Mouse (Mus musculus) cerebellum, adult 8-10 months (tissue): ENCODE data around the gene Ankrd60.

Experiments used
- DNase-seq: peaks from one replicate; pipeline ENCODE4 v3.0.0; 2022

Gene Ankrd60

GRCm38 (mm10) chr2:173577669-173578557 lies at the start of gene Ankrd60:
Gene Ankrd60 (minus strand): TSS chr2:173578365.
- no peak for DNase-seq

DNA sequence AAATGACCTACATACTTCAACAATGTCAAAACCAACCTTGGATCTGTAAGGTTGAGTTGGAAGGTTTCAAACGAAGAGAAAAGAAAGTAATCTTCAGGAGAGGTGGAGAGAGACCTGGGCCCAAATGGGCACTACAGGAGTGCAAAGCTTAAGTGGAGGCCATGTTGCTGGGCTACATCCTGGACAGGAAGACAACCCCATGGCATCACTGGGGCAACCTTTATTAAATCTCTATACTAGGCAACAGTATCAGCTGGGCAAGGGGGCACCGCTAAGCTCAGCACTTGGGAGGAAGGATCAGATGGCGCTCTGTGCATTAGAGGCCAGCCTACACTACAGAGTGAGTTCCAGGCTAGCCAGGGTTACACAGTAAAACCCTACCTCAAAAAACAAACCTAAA lies 47.6 kb upstream of the Ankrd60 start:
- DNase-seq = no peak

DNA sequence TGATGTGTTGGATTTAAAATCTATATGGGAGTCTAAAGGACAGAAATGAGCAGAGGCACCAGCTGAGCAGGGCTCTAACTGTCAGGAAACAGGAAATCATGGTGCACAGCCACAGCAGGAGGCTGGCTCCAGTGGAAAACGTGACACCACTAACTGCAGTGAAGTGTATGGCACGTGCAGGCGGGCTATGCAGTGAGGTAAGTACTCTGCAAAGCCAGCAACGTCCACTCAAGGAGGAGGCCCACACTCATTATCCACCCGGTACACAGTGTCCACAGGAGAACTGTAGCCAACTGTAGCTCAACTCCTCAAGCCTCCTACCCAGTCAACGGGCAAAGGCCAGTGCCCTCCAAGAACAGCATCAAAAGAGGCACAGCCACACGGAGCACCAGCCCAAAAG lies 46.5 kb upstream of the Ankrd60 start:
- no peak for DNase-seq

- DNase-seq = no peak
Observed at GRCm38 (mm10) chr2:173622173-173622601, 44.0 kb upstream of the Ankrd60 start.

- DNase-seq = no peak
Observed at GRCm38 (mm10) chr2:173620645-173621044, 42.5 kb upstream of the Ankrd60 start.

GRCm38 (mm10) chr2:173619132-173619531 lies 41.0 kb upstream of the Ankrd60 start:
- DNase-seq = no peak

GRCm38 (mm10) chr2:173616156-173616555 lies 38.0 kb upstream of the Ankrd60 start:
- DNase-seq = no peak

DNA sequence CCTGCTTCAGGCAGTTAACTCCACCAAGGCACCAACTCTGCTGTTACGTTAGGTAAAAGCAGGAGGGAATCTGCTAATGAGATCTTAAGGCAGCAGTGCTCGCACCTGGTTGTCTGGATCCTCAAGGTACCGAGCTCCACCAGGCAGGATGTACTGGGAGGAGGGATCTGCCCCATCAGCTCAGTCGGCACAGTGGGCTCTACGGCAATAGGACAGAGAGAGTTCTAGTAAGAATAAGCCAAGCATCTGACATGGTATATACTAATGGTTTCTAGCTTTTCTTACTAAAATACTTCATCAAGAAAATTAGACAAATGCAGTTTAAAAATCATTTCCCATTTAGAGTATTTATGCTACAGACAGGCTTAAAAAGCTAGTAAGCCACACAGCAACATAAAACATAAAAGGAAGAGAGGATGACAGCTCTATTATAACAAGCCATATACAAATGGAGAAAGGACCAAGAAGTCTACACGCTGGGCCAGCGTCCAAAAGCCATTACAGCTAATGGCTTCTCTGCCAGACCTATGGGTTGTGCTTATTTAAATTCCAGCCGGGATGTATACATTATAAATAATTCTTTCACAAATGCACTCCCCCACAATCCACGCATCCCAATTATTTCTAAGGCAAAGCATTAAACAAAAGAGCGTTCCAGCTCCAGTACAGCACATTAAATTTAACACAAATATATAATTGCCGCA lies 37.4 kb upstream of the Ankrd60 start:
- DNase-seq = no peak

- no peak for DNase-seq
Observed at GRCm38 (mm10) chr2:173608020-173608958, 30.1 kb upstream of the Ankrd60 start.

GRCm38 (mm10) chr2:173606415-173606804 lies 28.2 kb upstream of the Ankrd60 start:
- DNase-seq = no peak

DNA sequence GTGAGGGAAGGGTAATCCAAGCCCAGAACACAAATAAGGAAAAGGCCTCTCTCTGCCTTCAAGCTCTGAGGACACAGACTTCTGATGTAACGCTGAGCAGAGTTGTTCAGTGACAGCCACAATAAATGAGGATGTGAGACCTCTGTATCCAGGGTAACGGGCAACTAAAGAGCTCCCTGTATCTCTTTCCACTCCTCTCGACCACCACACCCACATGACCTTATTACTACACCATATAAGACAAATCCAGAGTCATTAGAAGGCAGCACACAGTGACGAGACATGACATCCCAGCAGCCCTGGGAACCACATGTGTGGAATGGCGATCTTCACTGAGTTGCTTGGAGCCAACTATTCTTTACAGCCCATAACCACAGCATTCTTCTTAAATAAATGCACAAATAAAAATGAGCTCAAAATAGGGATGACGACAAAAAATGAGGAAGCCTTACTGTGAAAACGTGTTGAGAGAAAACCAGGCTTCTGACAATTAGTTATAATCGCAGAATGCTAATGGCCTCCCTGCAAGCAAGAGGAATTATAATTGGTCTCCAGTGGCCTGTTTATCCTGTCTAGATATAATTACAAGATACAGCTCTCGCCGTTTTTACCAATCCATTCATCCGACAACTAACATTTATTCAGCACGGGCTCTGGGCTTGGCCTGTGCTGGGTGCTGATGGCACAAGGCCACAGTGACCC lies 27.7 kb upstream of the Ankrd60 start:
- DNase-seq = no peak

DNA sequence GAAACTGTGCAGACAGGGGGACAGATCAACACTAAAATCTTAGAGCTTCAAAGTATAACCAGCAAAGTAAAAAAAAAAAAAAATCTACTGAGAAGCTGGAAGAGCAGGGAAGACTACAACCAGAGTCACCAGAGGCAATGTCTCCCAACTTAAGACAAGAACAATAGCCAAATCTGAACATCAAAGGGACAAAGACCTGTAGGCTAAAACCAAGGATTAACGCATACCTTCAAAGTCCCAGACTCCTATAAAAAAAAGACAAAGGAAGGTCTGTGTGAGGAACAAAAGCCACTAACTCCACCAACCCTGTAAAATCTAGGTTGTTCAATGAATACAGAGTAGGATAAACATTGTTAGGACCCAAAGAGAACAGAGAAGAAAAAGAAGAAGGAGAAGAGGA lies 23.7 kb upstream of the Ankrd60 start:
- DNase-seq = no peak

GRCm38 (mm10) chr2:173595374-173595781 lies 17.2 kb upstream of the Ankrd60 start:
- DNase-seq = no peak

DNA sequence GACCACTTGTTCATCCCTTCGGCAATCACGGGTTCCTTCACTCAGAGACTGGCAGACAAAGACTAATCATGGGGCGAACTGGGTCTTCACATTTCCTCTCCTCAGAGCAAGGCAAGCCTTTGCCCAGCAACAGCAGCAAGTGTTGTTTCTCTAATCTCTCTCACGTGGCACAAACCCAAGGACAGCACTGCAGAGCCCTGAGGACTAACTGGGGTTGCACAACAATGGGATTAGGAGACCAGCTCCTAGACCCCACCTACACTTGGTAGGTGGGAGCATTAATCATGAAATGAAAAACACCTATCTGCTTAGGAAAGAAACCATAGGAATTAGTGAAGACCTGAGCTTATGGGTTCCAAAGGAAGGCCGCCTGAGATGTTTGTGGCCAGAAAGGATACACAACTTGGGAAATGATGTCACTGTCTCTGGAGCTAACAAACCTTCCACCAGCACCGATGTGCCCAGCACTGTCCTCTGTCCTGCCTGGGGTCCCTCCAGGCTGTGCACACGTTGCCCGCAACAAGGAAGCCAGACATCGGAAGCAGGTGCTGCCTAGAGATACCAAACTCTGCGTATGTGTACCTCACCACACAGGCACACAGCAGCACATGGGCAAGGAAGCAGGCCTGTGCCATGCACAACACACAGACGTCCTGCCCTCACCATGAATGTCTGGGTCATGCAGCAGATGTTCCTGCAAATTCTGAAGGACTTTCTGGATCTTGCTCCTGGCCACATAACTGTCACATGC lies 16.3 kb upstream of the Ankrd60 start:
- DNase-seq = no peak

- DNase-seq = no peak
Observed at GRCm38 (mm10) chr2:173593841-173594240, 15.7 kb upstream of the Ankrd60 start.

- DNase-seq = no peak
Observed at GRCm38 (mm10) chr2:173592781-173593180, 14.6 kb upstream of the Ankrd60 start.

DNA sequence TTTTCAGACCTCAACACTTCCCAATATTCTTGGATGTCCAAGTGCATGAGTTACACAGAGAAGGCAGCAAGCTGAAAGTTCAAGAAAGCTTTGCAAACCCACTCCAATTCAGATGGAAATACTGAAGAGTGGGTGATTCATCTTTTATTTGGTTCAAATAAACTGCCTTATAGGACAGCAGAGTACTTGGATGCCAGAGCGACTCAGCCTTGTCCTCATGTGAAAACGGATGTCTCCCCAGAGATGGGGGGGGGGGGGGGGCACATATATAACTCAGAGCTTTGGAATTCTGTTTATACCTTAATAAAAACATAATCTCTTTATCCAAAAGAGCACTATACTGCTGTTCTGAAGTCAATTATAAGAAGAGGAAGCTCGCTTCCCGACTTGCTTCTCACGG lies 9.2 kb upstream of the Ankrd60 start:
- DNase-seq = no peak

GRCm38 (mm10) chr2:173586118-173586968 lies 8.2 kb upstream of the Ankrd60 start:
- peak; percentile 57 for DNase-seq

GRCm38 (mm10) chr2:173585387-173586117 lies 7.4 kb upstream of the Ankrd60 start:
- DNase-seq = no peak

DNA sequence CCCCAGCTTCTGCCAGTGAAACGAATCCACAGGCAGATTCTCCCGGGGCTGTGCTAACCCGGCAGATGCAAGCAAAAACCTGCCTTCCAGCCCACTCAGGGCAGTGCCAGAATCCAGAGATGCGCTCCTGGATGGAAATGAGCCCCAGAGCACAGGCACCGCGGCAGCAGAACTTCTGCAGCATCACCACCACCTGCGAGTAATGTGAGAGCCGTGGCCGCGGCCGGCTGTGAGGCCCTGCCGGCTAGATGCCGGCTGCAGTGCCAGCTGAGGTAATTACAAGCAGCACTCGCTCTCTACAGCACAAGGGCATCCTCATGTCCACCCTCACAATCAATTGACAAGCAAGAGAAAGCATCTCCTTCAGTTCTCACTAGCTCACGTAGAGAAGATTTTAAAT lies 6.2 kb upstream of the Ankrd60 start:
- no peak for DNase-seq
